Mouse (Mus musculus): ENCODE data around the gene Akt3.

Gene Akt3

DNA sequence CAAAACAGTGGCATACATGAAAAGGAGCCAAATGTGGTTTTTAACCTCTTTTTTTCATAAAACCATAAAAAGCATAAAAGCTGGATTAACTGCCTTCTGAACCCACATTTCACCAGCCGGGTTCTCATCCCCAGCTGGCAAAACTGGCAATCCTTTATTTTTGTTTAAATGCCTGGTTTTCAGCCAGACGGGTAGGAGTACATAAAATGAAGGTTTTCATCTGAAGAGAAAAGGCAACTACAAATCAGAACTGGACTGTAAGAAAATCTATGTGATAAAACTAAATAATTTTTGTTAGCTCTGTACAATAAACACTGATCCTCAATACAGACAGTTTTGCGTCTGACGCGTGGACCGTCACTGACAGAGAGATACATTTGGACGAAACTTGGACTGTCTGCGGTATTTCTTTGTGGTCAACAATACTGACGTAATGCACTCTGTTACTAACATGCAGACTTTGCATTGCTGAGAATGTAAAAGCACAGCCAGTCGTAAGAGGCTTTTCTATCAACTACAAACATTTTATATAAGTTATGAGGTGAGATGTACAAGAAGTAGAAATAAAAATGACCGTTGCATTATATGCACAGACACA lies 206.5 kb downstream of the Akt3 start:
- no peak for DNase-seq (ENCODE audit: low read depth, low spot score)

GRCm38 (mm10) chr1:177048773-177049172 lies 209.2 kb downstream of the Akt3 start:
- DNase-seq (ENCODE audit: low read depth, low spot score): no peak

GRCm38 (mm10) chr1:177046963-177047362 lies 211.0 kb downstream of the Akt3 start:
- no peak for DNase-seq (ENCODE audit: low read depth, low spot score)

DNA sequence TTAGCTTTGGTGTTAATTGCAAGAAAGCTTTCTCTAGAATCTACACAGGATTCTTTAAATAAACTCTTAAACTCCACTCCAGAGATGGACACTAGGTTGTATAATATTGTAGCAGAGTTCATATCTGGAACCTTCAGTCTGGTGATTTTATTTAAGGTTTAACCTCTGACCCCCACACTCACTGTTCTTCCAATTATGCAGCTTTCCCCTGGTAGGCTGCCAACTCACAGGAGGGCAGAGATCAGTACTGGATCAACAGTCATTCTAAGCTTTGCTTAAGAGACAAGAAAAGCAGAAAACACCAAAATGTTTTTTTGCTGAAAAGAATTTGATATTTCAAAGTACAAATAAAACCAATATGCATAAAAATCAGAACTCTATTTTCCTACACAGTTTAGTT lies 212.1 kb downstream of the Akt3 start:
- DNase-seq (ENCODE audit: low read depth, low spot score): no peak

DNA sequence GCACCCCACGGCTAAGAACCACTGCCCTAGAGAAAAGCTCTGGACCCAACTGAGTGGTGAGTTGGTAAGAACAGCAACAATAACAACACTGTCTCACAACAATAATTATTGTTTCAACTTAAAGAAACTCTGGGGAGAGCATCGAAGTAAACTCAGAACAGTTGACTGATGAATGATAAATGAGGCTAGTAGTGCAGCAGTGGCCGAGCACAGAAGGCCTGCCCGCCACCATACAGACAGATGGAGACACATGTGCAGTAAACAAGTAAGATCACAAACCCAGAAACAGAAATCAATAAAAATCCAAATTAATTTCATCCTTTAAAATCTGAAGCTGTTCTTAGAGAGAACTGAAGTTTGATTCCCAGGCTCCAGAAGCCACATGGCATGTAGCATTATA lies 217.9 kb downstream of the Akt3 start:
- no peak for DNase-seq (ENCODE audit: low read depth, low spot score)

DNA sequence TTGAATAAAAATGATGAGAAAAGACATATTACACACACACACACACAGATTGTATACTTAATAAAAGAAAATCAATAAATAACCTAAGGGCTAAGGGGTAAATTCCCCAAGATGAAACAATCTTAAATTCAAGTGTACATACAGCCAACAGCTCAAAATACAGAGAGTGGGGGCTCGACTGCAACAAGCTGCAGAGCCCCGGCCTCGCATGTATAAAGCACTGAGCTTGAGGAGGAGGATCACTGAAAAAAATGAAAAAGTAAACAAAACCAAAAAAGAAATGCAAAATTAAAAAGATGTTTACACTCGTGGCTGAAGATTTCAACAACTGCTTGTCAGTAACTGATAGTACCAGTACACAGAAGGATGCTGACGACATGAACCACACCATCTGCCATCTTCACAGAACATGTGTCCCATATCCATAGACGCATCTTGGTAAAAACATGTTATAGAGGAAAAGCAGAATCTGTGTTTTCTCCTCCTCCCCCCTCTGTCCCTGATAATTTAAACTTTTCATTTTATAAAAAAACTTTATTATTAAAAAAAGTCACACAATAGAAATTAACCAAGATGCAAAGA lies 218.8 kb downstream of the Akt3 start:
- DNase-seq (ENCODE audit: low read depth, low spot score): no peak

- DNase-seq (ENCODE audit: low read depth, low spot score): no peak
Observed at GRCm38 (mm10) chr1:177038383-177038782, 219.6 kb downstream of the Akt3 start.

- DNase-seq (ENCODE audit: low read depth, low spot score): no peak
Observed at GRCm38 (mm10) chr1:177035460-177035859, 222.5 kb downstream of the Akt3 start.

DNA sequence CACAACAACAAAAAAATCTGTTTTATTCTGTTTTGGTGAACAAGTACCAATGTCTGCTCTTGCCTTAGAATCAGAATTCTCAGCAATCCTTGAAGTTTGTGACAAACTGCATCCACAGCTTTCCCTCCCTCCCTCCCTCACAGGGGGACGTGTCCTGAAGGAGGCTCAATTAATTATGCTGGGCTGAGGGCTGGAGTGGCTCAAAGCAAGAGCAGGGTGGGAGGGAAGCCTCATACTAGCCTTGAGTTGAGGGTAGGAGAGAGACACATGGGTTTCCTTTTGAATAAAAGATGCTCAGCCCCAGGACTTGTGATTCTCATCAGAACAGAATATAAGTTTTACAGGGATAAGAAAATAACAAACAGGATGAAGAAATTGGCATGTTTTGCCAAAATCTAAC lies 225.8 kb downstream of the Akt3 start:
- no peak for DNase-seq (ENCODE audit: low read depth, low spot score)

GRCm38 (mm10) chr1:177031196-177031595 lies 226.8 kb downstream of the Akt3 start:
- no peak for DNase-seq (ENCODE audit: low read depth, low spot score)

DNA sequence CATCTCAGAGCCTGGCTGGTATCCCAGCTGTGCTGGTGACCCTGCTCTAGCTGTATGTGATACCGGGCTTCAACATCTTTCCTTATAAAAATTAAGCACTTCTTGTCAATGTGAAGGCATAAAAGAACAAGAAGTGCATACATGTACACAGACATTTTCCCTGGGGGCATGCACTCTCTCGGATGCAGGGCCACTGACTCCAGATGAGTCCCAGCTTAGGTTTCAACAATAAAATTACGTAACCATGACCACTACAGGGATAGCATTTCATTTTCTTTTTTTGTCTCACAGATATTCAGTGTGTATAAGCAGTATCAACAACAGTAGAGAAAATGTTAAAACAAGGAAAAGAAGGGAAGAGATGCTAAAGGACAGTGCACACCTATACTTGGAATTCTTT lies 227.3 kb downstream of the Akt3 start:
- no peak for DNase-seq (ENCODE audit: low read depth, low spot score)

DNA sequence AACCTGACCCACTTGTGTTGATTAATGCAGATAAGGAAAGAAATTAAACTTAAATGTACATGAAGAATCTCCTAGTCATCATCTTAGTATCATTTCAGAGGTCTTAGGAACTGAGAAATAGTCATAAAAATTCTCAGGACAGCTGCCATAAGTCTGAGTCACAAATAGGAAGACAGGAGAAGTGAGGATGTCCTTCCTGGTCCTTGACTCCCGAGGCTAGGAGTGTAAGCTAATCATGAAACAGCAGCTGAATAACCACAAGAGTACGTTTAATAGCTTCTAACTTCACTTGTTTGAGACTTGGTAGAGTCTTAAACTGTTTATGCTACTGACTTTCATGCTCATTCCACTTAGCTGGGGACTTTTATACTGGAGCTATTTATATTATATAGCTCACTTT lies 229.0 kb downstream of the Akt3 start:
- no peak for DNase-seq (ENCODE audit: low read depth, low spot score)

DNA sequence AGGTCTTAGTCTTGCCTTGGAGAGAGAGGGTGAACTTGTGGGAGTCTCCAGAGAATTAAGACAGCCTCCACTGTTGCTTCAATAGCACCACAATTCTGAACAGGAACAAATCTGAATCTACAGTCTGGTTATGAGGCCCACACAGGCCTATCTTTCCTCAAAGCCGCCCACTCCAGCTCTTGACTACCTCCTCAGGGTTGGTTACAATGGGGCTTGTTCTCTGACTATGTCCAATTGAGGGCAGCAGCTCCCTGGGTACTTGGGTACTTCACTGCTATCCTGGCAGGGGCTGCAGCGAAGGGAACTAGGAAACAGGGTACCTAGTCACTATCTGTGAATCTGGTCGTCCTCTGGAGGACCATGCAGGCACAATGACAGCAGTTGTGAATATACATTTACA lies 230.3 kb downstream of the Akt3 start:
- DNase-seq (ENCODE audit: low read depth, low spot score): no peak

GRCm38 (mm10) chr1:177022751-177023150 lies 235.3 kb downstream of the Akt3 start:
- no peak for DNase-seq (ENCODE audit: low read depth, low spot score)

GRCm38 (mm10) chr1:177019668-177020067 lies 238.3 kb downstream of the Akt3 start:
- no peak for DNase-seq (ENCODE audit: low read depth, low spot score)

GRCm38 (mm10) chr1:177018750-177019149 lies 239.3 kb downstream of the Akt3 start:
- DNase-seq (ENCODE audit: low read depth, low spot score): no peak

DNA sequence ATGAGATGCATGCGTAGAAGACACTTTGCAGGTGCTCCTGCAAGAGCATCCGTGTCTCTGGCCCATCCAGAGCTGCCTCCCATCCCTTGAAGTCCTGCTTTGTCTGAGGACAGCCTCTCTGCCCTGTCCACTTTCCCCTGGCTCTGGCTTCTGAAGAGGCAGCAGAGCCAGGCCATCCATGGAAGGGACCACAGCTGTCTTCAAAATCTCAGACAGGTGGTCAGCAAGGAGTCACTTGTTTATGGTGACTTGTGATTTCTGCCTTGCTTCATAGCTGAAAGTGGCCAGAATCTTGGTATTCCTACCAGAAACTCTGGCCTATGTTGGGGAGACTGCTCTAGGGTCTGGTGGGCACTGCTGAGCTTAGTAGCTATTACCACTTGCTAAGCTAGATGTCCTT lies 241.3 kb downstream of the Akt3 start:
- DNase-seq (ENCODE audit: low read depth, low spot score): no peak

DNA sequence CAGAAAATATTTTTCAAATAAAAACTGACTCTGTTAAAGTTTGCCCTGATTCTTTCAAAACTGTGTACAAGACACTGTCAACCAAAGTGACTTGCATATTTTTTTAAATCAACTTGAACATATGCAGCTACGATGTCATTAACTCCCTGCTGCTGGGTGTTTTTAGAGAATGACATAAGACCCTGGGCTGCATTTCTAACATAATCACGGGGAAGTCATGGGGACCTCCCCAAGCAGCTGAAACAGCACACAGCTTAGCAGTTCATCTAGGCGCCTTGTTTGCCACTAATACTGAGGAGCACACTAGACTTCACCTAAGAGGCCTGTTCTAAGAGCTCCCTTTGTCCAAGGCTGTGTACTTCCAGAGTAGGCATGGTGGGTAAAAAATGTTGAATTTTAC lies 242.1 kb downstream of the Akt3 start:
- no peak for DNase-seq (ENCODE audit: low read depth, low spot score)

GRCm38 (mm10) chr1:177014921-177015439 lies 243.0 kb downstream of the Akt3 start:
- DNase-seq (ENCODE audit: low read depth, low spot score): no peak

- no peak for DNase-seq (ENCODE audit: low read depth, low spot score)
Observed at GRCm38 (mm10) chr1:177014346-177014745, 243.7 kb downstream of the Akt3 start.

DNA sequence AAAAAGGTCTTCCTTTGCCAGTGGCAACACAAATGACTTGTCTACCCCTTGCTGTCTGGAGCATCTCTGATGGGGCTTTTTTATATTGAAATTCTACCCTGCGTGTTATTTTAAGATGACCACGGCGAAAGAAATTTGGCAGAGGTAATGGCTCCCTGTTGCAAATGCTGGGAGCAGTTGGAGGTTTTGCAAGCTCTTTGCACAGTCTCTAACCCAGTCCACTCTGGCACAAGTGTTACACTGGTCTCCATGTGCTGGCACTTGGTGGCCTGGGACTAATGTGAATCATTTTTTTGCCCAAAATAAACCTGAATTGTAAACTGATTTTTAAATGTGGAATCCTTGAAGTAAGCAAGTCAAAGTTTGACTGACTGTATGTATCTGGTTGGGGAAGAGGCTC lies 244.2 kb downstream of the Akt3 start:
- no peak for DNase-seq (ENCODE audit: low read depth, low spot score)

DNA sequence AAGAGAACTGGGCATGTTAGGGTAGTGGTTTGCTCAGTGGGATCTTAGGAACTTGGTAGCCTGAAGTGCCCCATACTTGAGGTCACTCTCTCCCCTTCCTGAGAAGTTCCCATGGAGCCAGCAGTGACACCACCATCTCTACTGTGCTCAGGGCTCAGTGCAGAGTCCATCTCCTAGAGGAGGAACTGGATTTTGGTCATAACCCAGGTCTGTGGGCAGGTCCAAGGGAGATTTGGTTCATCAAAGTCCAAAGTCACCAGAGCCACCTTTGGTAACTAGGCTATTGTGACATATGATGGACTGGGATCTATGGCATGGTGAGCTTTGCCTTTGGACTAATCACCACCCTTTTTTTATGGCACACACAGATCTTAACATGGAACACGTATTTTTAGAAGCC lies 244.7 kb downstream of the Akt3 start:
- DNase-seq (ENCODE audit: low read depth, low spot score): no peak

DNA sequence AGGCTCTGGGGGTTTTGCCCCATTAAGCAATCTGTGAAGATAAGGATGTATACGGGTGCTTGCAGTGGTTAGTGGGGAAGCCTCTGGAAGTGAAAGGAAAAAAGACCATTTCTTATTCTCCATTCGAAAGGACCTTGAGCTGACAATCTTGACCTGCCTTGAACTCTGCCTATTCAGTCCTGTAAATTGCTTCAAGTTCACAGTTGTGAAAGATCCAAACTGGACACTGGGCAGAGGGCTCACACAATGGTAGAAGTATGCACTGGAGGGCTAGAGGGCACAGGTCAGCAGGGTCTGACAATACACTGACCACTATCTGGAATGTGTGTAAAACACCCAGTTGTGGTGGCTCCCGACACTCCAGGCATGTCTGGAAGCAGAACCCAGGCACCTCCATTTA lies 245.2 kb downstream of the Akt3 start:
- no peak for DNase-seq (ENCODE audit: low read depth, low spot score)

- DNase-seq (ENCODE audit: low read depth, low spot score): no peak
Observed at GRCm38 (mm10) chr1:177011688-177012087, 246.3 kb downstream of the Akt3 start.
